Mouse (Mus musculus): ENCODE measurements at regions not wholly inside any gene's neighbourhood (a gene's known extent, or its start where the extent isn't known, plus 50 kb on each side); places are given as distances from the start of the nearest gene placed in this dataset.
A peak's percentile ranks its signal among the peaks of the same experiment; 100 is the strongest.

DNA sequence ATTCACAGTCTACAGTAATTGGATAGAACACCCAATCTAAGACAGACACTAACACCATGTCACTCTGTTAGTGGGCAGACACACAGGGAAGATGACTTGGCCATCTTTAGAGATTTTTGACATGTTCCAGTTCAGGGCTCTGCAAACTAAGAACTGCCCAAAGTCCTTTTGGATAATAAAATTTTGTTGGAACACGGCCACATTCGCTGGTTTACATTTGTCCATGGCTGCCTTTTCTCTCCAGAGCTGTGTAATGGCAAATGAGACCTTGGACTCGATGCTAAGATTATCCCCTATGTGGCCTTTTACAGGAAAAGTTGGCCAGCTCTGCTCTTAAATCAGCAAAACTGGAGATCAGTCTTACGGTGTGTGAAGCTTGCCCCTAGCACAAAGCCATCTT is 173.3 kb upstream of the Usp24 start:
- no peak overlapping the region for H3K9ac ChIP-seq (ENCODE audit: low read length)
- no peak for ATAC-seq
- H3K9me3 ChIP-seq (replicated peaks; ENCODE audit: control insufficient read depth, low read length) = no peaks in the 10 kb centered on the region
- H3K4me3 ChIP-seq (ENCODE audit: low read depth, low read length) = no peak overlapping the region
- no peak overlapping the region for H3K27ac ChIP-seq (ENCODE audit: low read depth, low read length)
- H3K27me3 ChIP-seq (replicated peaks; ENCODE audit: control insufficient read depth, insufficient read depth, low read length) = no peaks in the 10 kb centered on the region
- WGBS = 93% methylated on average over 4 of the region's 4 CpGs
- no peaks in the 10 kb centered on the region for H3K36me3 ChIP-seq (ENCODE audit: control insufficient read depth, insufficient read depth, low read length)
- no peaks in the 10 kb centered on the region for H3K4me1 ChIP-seq (ENCODE audit: control insufficient read depth, insufficient read depth, low read length)
- DNase-seq (ENCODE audit: low spot score) = no peak
- no peak overlapping the region for H3K4me2 ChIP-seq (ENCODE audit: low read length)

DNA sequence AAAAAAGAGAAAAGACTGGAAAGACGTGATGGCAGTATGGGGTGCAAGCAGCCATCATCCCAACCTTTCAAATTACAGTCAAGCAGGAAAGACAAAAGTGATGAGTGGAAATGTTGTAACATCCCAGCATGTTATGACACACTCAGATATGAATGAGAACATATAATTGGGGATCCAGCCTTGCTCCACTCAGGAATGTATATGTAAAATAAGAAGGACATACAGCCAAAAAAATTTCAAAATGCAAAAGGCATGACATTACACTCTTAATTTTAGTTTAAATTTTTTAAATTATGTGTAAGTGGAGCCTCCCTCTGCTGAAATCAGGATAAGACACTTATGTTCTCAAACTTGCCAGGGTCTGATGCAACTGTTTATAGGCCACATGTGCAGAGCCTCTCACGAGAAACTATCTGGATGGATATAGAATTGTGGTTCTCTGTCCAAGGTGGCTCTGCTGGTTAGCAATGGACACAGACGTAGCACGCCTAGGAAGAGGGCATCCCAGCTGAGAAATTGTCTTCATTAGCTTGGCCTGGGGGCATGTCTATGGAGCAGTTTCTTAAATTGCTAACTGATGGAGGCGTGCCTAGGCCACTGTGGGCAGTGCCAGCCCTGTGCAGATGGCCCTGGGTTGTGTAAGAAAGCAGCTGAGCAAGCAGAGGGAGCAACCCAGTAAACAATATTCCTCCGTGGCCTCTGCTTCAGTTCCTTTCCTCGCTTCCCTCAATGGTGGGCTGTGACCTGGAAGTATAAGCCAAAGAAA is 171.5 kb upstream of the Usp24 start:
- no peak for DNase-seq (ENCODE audit: low spot score)

DNA sequence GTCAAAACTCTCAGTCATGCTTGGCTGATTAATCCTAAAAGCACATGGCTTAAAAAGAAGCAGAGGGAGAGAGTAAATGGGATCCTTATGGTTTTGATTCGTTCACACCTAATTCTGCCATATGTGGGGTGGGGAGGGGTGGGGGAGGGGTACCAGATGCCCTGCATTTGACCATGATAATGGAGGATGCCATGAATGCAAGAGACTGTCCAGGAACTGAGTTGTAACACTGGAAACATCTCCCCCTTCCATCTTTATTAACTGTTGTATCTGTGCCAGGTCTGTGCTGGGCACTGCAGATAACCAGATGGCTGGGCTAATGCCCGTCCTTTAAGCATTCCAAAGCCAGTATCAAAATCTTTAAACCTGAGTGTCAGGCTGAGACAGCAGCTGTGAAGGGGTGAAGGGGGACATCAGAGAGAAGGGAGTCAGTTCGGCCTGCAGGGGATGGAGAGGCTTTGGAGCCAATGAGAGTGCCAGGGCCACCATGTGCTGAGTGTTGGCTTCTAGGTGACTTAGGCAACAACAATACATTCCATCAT is 169.0 kb upstream of the Usp24 start:
- 51% methylated on average over 3 of the region's 3 CpGs for WGBS

More for the DNA sequence above, 171.5 kb upstream of the Usp24 start:
- Histone ChIP-seq H3K36me3 (ENCODE audit: control insufficient read depth, insufficient read depth, low read length) (no peaks in the 10 kb centered on the region), H3K4me3 (ENCODE audit: low read depth, low read length) (no peak overlapping the region), H3K9me3 (replicated peaks; ENCODE audit: control insufficient read depth, low read length) (no peaks in the 10 kb centered on the region), H3K27ac (ENCODE audit: low read depth, low read length) (no peak overlapping the region), H3K9ac (ENCODE audit: low read length) (no peak overlapping the region), H3K4me2 (ENCODE audit: low read length) (no peak overlapping the region), H3K27me3 (replicated peaks; ENCODE audit: control insufficient read depth, insufficient read depth, low read length) (no peaks in the 10 kb centered on the region), H3K4me1 (ENCODE audit: control insufficient read depth, insufficient read depth, low read length) (no peaks in the 10 kb centered on the region)
- WGBS = 79% methylated on average over 7 of the region's 7 CpGs
- ATAC-seq = no peak

GRCm38 (mm10) chr4:106148866-106149265 is 167.1 kb upstream of the Usp24 start:
- no peak overlapping the region for H3K9ac ChIP-seq (ENCODE audit: low read length)
- 96% methylated on average over 3 of the region's 3 CpGs for WGBS
- no peaks in the 10 kb centered on the region for H3K36me3 ChIP-seq (ENCODE audit: control insufficient read depth, insufficient read depth, low read length)
- no peak overlapping the region for H3K27ac ChIP-seq (ENCODE audit: low read depth, low read length)
- peaks cover 7% of the 10 kb centered on the region; the same call in 1 of the 2 replicates for H3K4me1 ChIP-seq (ENCODE audit: control insufficient read depth, insufficient read depth, low read length)
- no peak overlapping the region for H3K4me3 ChIP-seq (ENCODE audit: low read depth, low read length)
- no peaks in the 10 kb centered on the region for H3K27me3 ChIP-seq (replicated peaks; ENCODE audit: control insufficient read depth, insufficient read depth, low read length)
- ATAC-seq (no peak), DNase-seq (ENCODE audit: low spot score) (no peak)
- H3K4me2 ChIP-seq (ENCODE audit: low read length) = no peak overlapping the region
- H3K9me3 ChIP-seq (replicated peaks; ENCODE audit: control insufficient read depth, low read length) = no peaks in the 10 kb centered on the region

More for the DNA sequence above, 169.0 kb upstream of the Usp24 start:
- ATAC-seq (peak; percentile 69), DNase-seq (ENCODE audit: low spot score) (peak; percentile 56)
- no peak overlapping the region for H3K4me2 ChIP-seq (ENCODE audit: low read length)
- H3K4me3 ChIP-seq (ENCODE audit: low read depth, low read length) = no peak overlapping the region
- H3K4me1 ChIP-seq (ENCODE audit: control insufficient read depth, insufficient read depth, low read length) = peaks cover 7% of the 10 kb centered on the region; the same call in 1 of the 2 replicates
- no peak overlapping the region for H3K27ac ChIP-seq (ENCODE audit: low read depth, low read length)
- no peak overlapping the region for H3K9ac ChIP-seq (ENCODE audit: low read length)
- no peaks in the 10 kb centered on the region for H3K36me3 ChIP-seq (ENCODE audit: control insufficient read depth, insufficient read depth, low read length)
- H3K27me3 ChIP-seq (replicated peaks; ENCODE audit: control insufficient read depth, insufficient read depth, low read length) = no peaks in the 10 kb centered on the region
- H3K9me3 ChIP-seq (replicated peaks; ENCODE audit: control insufficient read depth, low read length) = no peaks in the 10 kb centered on the region

DNA sequence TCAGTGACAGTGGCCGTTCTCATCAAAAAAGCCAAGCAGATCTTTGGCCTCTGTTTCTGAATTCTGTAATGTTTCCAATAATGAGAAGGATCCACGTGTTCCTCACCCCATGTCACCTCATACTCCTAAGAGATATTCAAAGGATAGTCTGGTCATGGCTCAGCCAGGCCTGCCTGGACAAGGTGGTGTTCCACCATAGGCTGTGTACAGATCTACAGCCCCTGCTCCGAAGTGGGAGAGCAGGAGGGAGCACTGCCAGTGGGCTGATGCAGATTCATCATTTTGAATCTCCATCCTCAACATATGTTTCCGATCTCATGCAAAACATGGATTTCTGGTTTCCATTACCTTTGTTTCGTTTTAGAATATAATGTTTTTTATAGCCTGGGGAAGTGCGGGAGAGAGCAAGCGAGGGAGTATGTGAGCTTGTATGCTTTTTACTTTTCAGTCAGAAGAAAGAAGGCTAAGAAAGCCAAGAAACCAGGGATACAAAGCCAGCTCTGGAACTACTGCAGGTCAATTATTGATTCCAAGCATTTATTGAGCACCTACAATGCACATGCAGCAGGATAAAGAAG is 166.5 kb upstream of the Usp24 start:
- no peak overlapping the region for H3K9ac ChIP-seq (ENCODE audit: low read length)
- H3K4me2 ChIP-seq (ENCODE audit: low read length) = no peak overlapping the region
- DNase-seq (ENCODE audit: low spot score) (no peak), ATAC-seq (no peak)
- no peaks in the 10 kb centered on the region for H3K9me3 ChIP-seq (replicated peaks; ENCODE audit: control insufficient read depth, low read length)
- no peak overlapping the region for H3K4me3 ChIP-seq (ENCODE audit: low read depth, low read length)
- no peaks in the 10 kb centered on the region for H3K27me3 ChIP-seq (replicated peaks; ENCODE audit: control insufficient read depth, insufficient read depth, low read length)
- H3K4me1 ChIP-seq (ENCODE audit: control insufficient read depth, insufficient read depth, low read length) = peaks cover 7% of the 10 kb centered on the region; the same call in 1 of the 2 replicates
- H3K36me3 ChIP-seq (ENCODE audit: control insufficient read depth, insufficient read depth, low read length) = no peaks in the 10 kb centered on the region
- WGBS = 95% methylated on average over 7 of the region's 7 CpGs
- no peak overlapping the region for H3K27ac ChIP-seq (ENCODE audit: low read depth, low read length)

DNA sequence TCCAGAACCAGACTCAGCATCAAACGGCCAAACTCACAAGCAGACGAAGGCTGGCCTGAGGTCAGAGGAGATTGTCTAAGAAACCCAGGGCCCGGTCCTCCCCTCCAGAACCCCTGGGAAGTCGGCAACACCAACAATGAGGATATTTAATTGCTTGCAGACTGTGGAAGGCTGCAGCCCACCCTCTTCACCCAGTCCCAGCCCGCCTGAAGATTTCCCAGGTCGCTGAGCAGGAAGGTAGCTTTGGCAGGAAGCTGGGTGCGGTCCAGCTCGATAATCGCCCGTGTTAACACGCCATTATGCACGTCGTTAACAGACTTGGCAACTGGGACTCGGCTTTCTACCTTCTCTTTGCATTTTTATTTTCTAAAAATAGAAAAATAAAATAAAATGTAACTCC is 165.2 kb upstream of the Usp24 start:
- Histone ChIP-seq H3K9me3 (replicated peaks; ENCODE audit: control insufficient read depth, low read length) (no peaks in the 10 kb centered on the region), H3K9ac (ENCODE audit: low read length) (no peak overlapping the region), H3K4me1 (ENCODE audit: control insufficient read depth, insufficient read depth, low read length) (peaks cover 7% of the 10 kb centered on the region; the same call in 1 of the 2 replicates), H3K4me3 (ENCODE audit: low read depth, low read length) (no peak overlapping the region), H3K4me2 (ENCODE audit: low read length) (no peak overlapping the region; the same call in 1 of the 2 replicates), H3K36me3 (ENCODE audit: control insufficient read depth, insufficient read depth, low read length) (no peaks in the 10 kb centered on the region), H3K27ac (ENCODE audit: low read depth, low read length) (no peak overlapping the region), H3K27me3 (replicated peaks; ENCODE audit: control insufficient read depth, insufficient read depth, low read length) (no peaks in the 10 kb centered on the region)
- ATAC-seq = peak; percentile 57; the same call in 1 of the 2 replicates
- 41% methylated on average over 14 of the region's 14 CpGs for WGBS
- peak; percentile 37 for DNase-seq (ENCODE audit: low spot score)

GRCm38 (mm10) chr4:106157451-106158179 is 158.4 kb upstream of the Usp24 start:
- Histone ChIP-seq H3K4me1 (ENCODE audit: control insufficient read depth, insufficient read depth, low read length) (no peaks in the 10 kb centered on the region), H3K9ac (ENCODE audit: low read length) (no peak overlapping the region), H3K4me2 (ENCODE audit: low read length) (no peak overlapping the region), H3K36me3 (ENCODE audit: control insufficient read depth, insufficient read depth, low read length) (no peaks in the 10 kb centered on the region), H3K9me3 (replicated peaks; ENCODE audit: control insufficient read depth, low read length) (no peaks in the 10 kb centered on the region), H3K27me3 (replicated peaks; ENCODE audit: control insufficient read depth, insufficient read depth, low read length) (no peaks in the 10 kb centered on the region), H3K4me3 (ENCODE audit: low read depth, low read length) (no peak overlapping the region), H3K27ac (ENCODE audit: low read depth, low read length) (no peak overlapping the region)
- DNase-seq (ENCODE audit: low spot score) (no peak), ATAC-seq (no peak)
- WGBS = 84% methylated on average over 9 of the region's 9 CpGs

DNA sequence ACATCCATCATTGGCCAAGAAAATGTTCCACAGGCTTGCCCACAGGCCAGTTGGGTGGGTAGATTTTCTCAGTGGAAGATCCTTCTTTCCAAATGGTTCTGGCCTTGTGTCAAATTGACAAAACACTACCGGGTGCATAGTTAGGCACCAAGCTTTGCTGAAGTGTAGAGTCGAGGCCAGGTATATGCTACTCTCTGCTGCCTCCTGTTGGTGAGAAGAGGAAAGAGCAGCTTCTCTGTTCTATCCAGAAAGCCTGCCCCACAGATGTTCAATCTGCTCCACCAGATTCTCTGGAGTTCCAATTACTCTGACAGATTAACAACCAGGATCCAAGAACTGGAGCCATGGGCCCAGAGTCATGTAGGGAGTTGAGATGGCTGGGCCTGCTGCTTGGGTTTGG is 154.4 kb upstream of the Usp24 start:
- no peaks in the 10 kb centered on the region for H3K9me3 ChIP-seq (replicated peaks; ENCODE audit: control insufficient read depth, low read length)
- no peak overlapping the region for H3K4me2 ChIP-seq (ENCODE audit: low read length)
- peak; percentile 8 for DNase-seq (ENCODE audit: low spot score)
- no peak overlapping the region for H3K9ac ChIP-seq (ENCODE audit: low read length)
- H3K4me1 ChIP-seq (ENCODE audit: control insufficient read depth, insufficient read depth, low read length) = no peaks in the 10 kb centered on the region
- ATAC-seq = no peak
- 58% methylated on average over 2 of the region's 2 CpGs for WGBS
- H3K4me3 ChIP-seq (ENCODE audit: low read depth, low read length) = no peak overlapping the region
- H3K27ac ChIP-seq (ENCODE audit: low read depth, low read length) = no peak overlapping the region
- H3K36me3 ChIP-seq (ENCODE audit: control insufficient read depth, insufficient read depth, low read length) = no peaks in the 10 kb centered on the region
- no peaks in the 10 kb centered on the region for H3K27me3 ChIP-seq (replicated peaks; ENCODE audit: control insufficient read depth, insufficient read depth, low read length)

Data from forebrain, embryonic 14.5 days (tissue).